Mouse (Mus musculus) heart, adult 11 months (tissue): ENCODE data around the gene Isyna1.

Experiments used
- DNase-seq: peaks from one replicate; pipeline ENCODE4 v3.0.0; 2022

Gene Isyna1

DNA sequence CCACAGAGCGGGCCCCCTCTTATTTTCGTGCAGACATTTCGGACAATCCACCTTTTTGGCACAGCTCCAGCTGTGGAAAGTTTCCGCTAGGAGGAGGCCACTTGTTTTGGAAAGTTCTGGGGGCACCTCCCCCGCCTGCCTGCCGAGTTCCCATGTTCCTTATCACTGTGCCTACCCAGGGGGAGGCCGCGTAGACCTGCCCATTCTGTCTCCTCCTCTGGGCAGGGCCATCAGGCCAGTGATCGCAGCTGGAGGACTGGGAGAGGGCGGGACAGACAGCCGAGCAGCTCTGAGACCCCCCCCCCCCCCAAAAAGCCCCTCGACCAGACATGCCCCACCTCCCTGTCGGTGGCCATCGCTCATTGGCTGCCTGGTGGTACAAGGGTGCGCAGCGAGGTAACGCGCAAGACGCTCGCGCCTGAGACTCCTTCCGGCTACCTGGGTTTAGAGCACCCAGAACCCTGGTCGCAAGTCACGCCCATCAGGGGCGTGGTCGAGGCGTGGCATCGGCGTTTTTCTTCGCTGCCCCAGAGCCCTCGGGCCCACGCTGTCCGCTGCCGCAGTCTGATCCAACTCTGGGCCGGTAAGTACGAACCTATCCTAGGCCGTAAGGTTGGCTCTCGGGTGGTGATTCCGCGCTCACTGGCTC is at the start of gene Isyna1:
Gene Isyna1 (plus strand): TSS at position 413 of the 649 bp plus-strand sequence.
- peak; percentile 99 for DNase-seq

DNA sequence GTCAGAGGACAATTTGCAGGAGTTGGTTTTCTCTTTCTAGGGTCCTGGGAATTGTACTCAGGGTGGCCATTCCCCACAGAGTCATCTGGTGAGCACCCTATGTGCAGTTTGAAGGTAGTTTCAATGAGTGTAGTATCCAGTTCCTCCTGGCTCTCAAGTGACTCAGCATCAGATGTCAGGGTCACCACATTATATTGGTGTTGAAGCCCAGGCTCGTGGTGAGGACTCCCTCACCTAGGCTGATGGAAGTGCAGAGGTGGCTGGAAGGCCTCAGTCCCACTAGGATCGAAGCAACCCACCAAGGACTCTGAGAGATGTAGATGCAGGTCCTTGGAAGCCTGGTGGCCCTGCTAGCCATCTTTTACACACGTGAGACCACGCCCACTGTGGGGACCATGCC is 47.8 kb upstream of the Isyna1 start:
- no peak for DNase-seq

DNA sequence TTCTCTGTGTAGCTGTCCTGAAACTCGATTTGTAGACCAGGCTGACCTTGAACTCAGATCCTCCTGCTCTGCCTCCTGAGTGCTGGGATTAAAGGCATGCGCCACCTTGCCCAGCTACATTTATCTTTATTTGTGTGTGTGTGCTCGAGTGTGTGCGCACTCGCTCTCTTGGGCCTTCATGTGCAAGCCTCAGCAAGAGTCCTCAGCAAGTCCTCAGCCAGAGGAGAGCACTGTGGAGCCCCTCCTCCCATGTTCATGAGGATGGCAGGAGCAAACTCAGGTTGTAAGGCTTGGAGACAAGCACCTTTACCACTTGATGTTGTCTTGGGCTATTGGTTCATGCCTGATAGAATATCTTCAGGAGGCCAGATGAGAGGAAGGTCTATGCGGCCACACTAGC is 46.4 kb upstream of the Isyna1 start:
- no peak for DNase-seq

DNA sequence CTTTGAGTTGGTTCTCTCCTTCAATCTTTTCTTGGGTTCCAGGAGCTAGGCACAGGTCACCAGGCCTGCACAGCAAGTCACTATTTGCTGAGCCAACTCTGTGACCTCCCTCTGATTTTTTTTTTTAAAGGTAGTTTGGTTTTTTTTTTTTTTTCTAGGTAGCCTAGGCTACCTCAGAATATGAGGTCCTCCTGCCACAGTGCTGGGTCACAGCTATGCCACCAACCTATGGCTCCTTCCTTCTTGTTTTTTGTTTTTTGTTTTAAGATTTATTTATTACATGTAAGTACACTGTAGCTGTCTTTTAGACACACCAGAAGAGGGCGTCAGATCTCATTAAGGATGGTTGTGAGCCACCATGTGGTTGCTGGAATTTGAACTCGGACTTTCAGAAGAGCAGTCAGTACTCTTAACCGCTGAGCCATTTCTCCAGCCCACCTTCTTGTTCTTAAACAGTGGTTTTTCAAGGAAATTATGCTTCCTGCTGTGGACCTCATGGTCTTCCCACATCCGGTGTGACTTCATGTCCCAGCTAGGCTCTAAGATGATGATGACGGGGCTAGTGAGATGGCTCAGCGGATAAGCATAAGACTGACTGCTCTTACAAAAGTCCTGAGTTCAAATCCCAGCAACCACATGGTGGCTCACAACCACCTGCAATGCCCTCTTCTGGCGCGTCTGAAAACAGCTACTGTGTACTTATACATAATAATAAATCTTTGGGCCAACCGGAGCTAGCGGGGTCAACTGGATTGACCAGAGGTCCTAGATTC is 44.6 kb upstream of the Isyna1 start:
- DNase-seq = no peak

DNA sequence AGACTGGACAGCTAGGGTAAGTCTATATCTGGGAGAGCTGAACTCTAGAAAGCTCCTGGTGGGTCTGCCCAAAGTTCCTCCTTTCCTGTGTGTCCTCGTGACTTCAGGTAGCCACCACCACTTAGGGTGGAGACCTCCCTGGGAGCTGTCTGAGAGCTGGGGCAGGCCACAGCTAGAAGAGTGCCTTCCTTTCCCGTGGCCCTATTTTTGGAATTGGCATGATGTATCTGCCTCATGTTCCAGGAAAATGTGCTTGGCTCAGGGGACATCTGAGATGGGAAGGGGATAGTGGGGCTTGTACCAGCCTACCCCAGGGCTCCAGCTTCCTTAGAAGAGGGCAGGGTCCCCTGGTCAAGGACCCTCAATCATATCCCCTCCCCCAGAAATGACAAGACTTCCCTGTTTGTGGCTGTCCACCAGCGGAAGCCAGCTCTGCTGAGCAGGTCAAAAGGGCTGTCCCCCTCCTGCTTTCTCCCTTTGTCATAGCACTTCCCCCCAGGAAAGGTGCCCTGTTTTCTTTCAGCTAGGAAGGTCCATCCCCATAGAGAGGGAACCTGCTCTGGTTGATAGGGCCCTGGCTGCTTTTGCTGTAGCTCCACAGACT is 42.5 kb upstream of the Isyna1 start:
- no peak for DNase-seq

DNA sequence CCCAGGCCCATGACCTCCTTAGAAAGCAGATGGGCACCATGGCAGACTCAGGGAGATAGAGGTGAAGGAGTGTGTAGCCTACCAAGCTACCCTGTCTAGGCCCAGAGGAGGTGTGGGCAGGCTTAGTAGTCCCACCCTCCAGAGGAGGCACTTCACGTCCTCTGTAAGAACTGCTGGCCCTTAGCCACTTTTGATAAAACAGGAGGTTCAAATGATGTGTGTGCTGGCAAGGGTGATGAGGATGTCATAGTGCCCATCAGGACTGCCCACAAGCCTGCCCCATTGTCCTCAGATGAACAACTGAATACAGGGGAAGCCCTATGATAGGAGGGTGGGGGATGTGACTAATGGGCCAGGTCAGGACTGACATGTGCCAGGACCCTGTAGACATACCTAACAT is 41.3 kb upstream of the Isyna1 start:
- no peak for DNase-seq

DNA sequence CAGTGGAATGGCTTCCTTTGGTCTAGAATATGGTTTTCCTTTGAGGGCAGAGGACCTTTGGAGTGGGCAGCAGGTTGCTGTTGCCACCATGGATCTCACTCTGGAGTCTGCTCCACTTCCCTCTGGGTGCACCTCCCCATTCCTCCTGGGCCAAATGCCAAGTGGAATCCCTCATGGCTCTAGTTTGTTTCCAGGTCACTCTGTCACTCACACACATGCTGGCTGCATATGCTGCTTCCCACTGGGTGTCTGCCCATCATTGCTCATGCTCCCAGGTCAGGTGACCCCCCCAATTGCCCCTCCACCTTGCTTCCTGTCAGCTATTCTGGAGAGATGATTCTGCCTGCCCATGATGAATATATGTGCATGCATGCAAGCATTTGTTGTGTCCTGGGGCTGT is 40.4 kb upstream of the Isyna1 start:
- peak; percentile 98 for DNase-seq

DNA sequence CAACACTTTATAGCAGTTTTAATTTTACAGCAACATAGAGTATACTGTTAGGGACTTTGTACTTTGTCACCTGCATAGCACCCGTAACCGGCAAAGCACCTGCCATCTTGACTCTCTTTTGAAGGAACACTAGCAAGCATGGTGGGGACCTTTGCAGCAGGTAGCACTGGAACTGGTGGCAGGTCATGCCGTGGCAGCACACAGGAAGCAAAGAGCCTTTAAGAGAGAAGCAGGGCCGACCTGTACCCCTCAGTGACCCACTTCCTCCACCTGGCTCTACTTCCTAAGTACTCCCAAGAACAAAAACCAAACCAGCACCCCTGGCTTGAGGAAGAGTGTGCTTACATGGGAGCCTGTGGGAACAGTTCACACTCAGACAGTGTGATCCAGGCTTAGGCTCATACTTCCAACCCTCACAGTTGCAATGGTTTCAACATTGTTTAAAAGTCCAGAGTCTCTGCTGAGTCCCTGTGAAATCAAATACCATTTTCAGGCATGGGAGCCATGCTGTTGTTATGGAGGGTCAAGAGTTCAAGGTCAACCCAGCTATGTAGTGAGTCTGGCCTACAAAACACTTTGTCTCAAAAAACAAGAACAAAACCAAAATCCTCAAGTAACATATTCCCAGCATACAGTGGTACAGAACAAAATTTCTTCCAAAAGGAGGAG is 39.0 kb upstream of the Isyna1 start:
- no peak for DNase-seq

DNA sequence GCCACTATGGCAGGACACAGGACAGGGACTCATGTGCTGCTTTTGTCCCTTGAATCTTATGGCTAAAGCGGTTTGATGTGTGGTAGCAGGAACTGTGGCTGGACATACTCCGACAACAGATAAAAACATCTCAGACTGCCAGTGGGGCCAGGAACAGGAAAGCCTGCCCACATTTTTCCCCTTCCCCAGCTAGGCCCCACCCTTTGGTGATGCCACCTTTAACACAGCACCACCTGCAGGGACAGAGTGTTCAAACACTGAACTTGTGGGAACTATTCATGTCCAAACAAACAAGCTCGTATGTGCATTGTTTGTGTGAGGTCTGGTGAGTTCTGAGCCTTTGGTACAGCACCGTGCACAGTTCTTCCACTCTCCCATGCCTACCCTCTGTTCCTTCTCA is 35.8 kb upstream of the Isyna1 start:
- DNase-seq = peak; percentile 92

DNA sequence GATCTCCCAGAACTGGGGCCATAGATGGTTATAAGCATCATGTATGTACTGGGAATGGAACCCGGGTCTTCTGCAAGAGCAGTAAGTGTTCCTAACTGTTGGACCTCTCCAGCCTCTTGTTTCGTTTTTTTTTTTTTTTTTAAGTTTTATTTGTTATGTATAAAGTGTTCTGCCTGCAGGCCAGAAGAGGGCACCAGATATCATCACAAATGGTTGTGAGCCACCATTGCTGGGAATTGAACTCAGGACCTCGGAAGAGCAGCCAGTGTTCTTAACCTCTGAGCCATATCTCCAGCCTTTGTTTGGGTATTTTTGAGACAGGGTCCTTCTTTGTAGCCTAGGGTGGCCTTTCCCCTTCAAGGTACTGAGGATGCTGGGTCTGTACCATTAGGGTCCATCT is 35.2 kb upstream of the Isyna1 start:
- no peak for DNase-seq

DNA sequence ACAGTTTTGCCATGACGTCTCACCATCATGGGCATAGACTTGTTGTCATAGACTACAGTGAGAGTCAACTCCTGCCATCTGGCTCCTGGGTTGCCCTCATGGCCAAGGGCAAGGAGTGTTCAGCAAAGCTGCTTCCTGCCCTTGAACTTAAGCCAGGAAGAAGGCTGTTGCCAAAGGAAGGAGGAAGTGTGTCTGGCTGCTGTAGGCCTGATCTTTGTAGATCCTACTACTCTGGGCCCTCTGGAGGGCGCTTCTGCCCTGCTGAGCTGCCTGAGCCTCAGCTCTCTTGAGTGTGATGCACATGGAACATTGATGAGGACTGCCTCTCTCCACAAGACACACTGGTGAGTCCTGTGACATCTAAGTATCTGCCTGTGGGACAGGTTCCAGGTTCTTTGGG is 34.1 kb upstream of the Isyna1 start:
- DNase-seq = peak; percentile 98

DNA sequence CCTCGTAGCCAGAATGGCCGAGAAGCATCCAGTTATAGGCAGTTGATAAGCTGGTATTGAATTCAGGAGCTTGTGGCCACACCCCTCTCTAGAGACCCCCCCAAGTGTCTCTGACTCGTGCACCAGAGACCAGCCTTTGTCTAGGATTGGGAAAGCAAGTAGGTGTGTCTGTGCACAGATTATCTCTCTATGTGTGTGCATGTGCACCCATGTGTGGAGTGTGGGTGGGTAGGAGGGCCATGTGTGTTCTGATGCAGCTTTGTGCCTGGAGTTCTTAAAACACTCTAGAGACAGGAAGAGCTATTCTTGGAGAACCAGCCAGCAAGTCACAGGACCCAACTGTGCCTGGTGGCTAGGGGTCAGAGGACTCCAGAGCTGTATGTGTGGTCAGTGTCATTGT is 33.6 kb upstream of the Isyna1 start:
- peak; percentile 96 for DNase-seq

DNA sequence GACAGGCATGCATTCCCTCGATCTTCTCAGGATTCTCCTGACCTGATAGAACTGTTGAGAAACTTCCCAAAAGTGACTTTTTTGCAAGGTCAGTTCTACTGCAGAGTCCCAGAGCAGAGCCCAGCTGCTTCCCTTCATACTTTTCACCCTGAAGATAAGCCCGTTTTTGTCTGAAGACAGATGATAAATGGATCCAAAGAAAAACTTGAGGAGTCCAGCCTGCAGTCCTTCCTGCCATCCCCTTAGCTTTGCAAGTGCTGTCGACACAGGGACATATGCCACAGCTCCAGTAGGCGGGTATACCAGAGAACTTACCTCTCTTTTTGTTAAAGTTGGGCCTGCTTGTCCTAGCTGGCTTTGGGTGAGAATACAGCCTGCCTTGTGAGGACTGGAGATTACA is 32.8 kb upstream of the Isyna1 start:
- DNase-seq = peak; percentile 92

DNA sequence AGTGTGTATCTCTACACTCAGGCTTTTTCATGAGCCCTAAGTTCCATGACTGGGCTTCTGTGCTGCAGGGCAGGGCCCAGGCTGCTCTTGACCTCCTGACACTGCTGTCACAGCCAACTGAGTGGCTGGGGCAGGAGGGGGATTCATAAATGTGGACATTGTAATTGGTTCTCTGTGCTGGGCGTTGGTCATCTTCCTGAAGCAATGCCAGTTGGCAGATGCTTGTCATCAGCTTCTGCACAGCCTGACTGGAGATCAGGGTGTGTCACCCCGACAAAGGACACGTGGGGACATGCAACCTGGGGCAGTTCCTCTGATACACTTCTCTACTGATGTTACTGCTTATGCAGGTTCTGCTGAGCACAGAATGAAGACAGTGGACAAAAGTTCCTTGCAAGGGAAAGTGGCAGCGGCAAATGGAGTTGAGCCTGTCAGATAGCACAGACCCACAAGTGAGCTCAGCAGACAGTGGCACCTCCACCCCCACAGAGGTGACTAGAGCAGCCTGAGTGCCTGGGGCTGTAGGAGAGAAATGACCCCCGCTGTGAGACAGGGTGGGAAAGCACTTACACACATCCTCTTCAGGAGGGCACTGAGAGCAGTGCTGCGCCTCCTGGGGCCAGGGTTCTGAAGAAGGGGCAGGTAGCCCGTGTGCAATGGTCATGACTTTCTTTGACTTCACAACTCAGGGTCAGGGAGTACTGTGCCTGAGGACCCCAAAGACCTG is 32.2 kb upstream of the Isyna1 start:
- DNase-seq = peak; percentile 99

DNA sequence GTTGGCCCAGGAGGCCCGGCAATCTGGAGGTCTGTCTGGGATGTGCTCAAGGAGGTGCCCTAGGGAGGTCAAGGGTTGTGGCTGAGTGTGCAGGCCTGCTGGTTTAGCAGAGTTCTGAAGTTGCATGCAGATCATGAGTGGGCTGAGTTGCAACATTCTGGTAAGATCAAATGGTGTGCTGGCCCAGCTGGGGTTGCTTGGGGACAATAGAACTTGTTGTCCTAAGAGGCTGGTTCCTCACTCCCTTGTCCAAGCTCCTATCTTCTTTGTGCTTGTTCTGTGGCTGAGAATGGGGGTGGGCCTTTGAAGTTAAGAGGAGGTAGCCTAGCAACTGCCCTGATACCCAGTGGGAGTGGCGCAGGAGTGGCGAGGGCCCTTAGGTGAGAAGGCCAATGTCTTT is 31.4 kb upstream of the Isyna1 start:
- peak; percentile 97 for DNase-seq

DNA sequence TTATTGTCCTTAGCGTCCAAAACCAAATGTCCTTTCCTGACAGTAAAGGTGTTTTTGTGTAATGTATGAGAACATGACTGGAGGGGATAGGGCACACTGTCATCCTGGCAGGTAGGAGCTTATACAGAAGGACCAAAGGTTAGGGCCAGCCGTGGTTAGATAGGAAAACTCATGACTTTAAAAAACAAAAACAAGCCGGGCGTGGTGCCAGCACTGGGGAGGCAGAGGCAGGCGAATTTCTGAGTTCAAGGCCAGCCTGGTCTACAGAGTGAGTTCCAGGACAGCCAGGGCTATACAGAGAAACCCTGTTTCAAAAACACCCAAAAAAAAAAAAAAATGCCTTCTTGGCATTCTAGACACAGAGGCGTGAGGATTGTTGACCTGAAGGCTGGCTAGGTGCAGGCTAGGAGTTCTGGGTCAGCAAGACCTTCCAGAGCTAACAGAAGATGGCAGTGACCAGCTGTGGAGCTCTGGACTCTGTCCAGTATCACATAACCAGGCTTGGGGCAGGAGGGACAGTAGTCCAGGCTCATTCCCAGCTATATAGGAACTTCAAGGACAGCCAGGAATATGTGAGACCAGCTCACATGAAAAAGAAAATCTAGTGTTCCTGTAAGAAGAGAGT is 30.3 kb upstream of the Isyna1 start:
- DNase-seq = no peak

DNA sequence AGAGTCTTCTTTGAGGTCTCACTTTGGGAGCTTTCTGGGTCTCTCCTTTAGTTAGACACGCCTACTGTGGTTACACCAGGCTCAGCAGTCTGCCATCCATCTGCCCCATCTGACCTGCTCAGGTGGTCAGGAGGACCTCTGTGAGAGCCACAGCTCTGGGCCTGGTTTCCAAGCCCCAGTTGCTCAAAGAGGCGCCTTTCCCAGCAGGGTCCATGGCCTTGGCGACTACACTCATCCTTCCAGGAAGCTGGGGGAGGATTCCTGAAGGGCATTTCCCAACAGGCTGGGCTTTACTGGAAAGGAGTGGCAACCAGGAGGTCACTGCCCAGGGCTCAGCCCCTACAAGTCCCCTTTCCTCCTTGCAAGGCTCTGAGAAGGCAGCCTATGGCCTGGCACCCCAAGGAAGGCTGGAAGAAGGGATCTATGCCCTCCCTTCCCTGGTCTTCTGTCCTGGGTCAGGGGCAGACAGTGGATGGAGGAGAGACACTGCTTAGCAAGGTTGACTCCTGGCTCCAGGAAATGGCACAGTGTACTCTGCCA is 29.4 kb upstream of the Isyna1 start:
- peak; percentile 90 for DNase-seq

DNA sequence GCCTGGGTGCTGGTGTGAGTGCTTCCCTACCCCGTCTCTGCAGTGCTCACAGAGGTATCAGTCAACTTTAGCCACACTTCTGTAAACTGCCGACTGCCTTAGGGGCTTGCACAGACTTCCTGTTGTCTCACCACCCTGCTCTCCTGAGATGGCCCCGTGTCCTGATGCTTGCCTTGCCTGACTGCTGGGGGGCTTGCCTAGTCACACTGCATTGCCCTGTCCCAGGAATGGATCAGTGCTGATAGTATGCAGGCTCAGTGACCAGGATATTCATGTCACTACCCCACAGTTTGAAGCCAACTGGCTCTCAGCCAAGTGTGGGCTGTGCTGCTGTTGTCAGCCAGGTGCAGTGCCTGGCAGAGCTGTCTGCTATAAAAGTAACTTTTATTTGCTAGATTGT is 28.6 kb upstream of the Isyna1 start:
- no peak for DNase-seq

DNA sequence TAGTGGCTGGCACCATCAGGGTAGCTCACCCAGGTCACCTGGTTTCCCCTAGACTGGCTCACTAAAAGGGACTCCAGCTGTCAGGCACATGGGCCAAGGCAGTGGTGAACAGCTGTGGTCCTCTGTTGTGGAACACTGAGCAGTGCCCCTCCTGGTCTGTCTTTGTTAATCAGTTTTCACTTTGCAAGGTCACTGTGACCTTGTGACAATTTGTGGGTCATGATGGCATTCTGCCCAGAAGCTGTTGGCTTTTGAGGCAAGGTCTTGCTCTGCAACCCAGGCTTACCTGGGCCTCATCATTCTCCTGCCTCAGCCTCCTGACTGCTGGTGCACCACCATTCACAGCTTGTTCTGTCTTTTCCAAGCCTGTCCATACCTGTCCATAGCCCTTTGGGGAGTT is 23.8 kb upstream of the Isyna1 start:
- no peak for DNase-seq

DNA sequence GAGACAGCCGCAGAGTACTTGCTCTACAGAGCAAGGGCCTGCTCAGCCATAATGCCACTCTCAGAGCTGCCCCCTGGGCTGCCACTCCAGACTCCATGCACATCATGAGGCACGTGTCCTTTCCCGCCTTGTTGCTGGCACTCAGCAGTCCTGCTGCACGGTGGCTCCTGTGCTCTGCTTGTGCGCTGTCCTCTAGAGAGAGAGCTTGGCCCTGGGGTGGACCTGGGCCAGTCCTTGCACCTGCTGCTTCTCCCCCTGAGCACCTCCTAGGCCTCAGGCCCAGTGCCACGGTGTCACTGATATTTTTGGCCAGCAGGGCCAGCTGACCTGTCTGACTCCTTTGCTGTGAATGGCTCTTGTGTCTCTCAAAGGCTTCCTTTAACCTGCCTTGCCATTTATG is 23.2 kb upstream of the Isyna1 start:
- peak; percentile 99 for DNase-seq

DNA sequence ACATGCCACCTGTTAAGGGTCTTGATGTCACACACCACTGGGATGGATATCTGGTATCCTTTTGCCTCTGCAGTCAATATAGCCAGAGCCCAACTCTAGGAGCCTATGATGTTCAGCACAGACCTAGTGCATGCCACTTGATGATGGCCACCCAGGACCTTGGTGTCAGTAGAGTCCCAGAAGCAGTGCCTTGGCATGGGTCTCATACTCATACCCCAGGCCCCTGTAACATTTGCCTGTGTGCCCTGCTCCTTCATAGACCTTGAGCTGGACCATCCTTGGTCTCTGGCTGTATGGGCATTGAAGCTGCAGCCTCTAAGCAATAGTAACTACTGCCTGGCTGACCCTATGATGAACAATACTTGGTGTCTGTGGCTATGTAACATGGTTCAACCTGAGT is 19.9 kb upstream of the Isyna1 start:
- DNase-seq = peak; percentile 91

DNA sequence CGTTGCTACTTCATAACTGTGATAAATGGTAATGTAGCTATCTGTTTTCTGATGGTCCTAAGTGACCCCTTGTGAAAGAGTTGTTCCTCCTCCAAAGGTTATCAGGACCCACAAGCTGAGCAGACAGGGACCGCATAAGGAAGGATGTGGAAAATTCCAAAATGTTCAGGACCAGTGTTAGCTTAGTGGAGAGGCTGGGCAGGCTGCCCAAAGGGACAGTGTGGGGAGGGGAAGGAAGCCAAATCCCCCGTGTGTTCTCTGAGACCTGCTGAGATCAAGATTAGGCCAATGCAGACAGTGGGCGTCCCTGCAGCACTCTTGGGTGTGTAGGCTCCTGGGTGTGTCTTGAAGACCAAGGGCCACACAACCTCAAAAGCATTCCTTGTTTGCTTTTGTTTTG is 19.3 kb upstream of the Isyna1 start:
- peak; percentile 99 for DNase-seq
